Mouse (Mus musculus) gastrocnemius, postnatal 14 days (tissue): Measurements from ENCODE around the gene Gm17545. TPM values are rescaled to one million over a fixed set of nuclear protein-coding genes. Genes with fewer than 3 reads are reported as not detected.
"Not testable (repeated sequence)": the region's sequence is repeated elsewhere in the genome, so short reads cannot be mapped to it uniquely, and the experiment has no call there.

Experiments
- DNase-seq: peaks from one replicate; pipeline ENCODE4 v3.0.0; 2021; ENCODE audit warnings: mixed read lengths
- intact Hi-C: fragments of 180-260 bp; cut with DNase I; formaldehyde crosslinking; loops from one replicate; pipeline ENCODE4 v1.15.1; 2025; ENCODE audit warnings: low total_unique reads
- long read RNA-seq, 2 experiments: library from polyadenylated mRNA; stranded (forward); transcript quantifications; one replicate each; pipeline ENCODE4 v2.0.0; 2021
- total RNA-seq, 2 experiments: library from RNA; stranded (reverse); gene quantifications; 2 replicates each; pipeline ENCODE4 v1.2.3; 2021

Gm17545 gene
- not detected for total RNA-seq
- long read RNA-seq, experiment 1, result 0 reads
- long read RNA-seq, experiment 2, result 0 reads

DNA sequence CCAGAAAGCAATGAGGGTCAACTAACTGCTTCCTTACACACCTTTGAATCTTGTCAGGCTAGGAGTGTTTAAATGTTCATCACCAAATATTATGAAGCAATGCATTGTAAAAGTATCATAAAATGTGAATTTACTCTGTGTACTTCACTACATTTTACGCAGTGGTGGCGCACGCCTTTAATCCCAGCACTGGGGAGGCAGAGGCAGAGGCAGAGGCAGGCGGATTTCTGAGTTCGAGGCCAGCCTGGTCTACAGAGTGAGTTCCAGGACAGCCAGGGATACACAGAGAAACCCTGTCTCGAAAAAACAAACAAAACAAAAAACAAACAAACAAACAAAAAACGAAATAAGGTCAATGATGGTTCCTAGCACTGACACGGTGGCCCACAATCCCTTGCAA lies at the start of gene Gm17545:
Gene Gm17545, plus strand, starts transcription at position 301 of the 400 bp plus-strand sequence.
- intact Hi-C loops, DNase-seq: not testable (repeated sequence)

DNA sequence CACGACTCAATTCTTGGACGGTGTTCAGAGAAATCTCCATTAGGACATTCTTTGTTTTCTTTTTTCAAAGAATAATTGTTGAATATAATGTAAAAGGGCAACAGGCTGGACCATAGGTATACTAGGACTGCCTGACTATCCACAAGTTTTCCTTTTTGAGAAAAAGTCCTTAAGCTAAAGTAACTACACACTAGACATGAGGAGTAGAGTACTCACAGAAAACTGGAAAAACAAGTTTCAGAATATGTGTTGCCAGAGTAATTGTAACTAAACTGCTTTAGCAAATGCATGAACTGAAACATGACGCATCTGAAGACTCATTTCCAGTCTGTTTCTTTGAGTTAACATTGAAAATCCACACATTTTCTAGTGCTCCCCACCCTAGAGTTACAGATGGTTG lies 48.7 kb upstream of the Gm17545 start:
- intact Hi-C loops, result no loop called here

DNA sequence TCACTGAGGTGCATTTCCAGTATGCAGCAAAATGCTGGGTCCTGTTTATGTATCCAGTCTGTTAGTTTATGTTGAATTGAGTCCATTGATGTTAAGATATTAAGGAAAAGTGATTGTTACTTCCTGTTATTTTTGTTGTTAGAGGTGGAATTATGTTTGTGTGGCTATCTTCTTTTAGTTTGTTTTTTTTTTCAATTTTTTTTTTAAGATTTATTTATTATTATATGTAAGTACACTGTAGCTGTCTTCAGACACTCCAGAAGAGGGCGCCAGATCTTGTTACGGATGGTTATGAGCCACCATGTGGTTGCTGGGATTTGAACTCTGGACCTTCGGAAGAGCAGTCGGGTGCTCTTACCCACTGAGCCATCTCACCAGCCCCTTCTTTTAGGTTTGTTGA lies 46.5 kb upstream of the Gm17545 start:
- intact Hi-C loops, DNase-seq: not testable (repeated sequence)

More for the DNA sequence above, 48.7 kb upstream of the Gm17545 start:
- DNase-seq, result no peak

DNA sequence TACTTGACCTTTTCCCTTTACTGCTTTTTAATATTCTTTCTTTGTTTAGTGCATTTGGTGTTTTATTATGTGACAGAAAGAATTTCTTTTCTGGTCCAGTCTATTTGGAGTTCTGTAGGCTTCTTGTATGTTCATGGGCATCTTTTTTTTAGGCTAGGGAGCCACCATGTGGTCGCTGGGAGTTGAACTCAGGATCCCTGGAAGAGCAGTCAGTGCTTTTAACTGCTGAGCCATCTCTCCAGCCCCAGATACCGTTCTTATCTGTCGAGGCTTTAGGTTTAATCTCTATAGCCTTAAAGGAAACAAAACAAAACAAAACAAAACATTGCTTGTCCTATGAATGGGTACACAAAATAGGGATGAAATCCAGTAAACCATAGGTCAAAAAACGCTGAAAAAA lies 45.7 kb upstream of the Gm17545 start:
- intact Hi-C loops, result not testable (repeated sequence)

DNA sequence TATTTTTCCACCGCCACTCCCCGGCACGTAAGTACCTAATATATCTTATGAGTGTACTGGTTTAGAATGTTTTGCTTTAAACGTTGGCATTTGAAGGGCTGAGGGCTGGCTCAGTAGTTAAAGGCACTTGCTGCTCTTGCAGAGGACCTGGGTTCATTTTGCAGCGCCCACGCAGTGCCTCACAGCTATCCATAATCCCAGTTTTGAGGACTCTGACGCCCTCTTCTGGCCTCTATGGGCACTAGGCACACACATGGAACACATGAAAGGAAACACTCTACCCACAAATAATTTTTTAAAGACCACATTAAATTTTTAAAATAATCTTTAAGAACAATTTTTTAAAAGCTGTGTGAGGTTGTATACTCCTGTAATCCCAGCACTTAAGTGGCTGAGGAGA lies 44.6 kb upstream of the Gm17545 start:
- DNase-seq, result no peak
- intact Hi-C loops, result no loop called here

More for the DNA sequence above, 45.7 kb upstream of the Gm17545 start:
- DNase-seq, result not testable (repeated sequence)

DNA sequence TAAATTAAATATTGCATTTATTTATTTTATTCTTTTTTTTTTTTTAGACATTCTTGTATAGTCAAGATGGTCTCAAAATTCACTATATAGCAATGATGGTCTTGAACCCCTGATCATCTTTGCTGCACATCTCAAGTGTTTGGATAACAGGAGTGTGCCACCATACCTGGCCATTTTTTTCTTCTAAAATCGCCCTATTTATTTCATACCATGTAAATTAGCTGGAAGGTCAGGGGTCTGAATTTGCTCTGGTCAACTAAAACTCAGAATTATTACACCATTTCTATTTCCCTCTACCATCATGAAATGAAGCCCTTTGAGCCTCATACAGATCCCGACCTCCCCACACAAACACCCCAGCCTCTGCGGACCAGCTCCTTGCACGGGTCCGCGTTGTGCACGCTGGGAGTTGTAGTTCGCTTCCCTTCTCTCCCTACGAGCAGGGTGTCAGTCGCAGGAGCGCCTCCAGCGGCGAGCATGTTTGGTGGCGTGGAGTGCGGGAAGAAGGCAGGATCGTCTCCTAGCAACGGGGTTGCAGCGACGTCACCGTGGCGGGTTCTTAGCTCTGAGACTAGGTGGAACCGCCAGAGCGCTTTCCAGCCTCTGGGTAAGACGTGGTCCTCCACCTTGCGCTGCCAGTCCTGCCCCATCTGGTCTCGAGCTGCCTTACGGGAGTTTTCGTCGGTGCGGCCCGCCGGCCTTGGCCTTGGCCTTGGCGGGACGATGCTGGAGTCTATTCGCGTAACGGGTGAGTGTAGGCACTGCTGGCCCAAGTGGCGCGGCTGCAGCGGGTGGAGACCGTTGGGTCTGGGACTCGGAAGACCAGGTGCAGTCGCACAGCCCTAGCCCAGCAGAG lies 42.9 kb upstream of the Gm17545 start, which contains the start of gene 9530077C05Rik:
Gene 9530077C05Rik, plus strand, starts transcription at position 512 of the 856 bp plus-strand sequence.
- intact Hi-C loops, result no loop called here
- DNase-seq, result peak; percentile 96

DNA sequence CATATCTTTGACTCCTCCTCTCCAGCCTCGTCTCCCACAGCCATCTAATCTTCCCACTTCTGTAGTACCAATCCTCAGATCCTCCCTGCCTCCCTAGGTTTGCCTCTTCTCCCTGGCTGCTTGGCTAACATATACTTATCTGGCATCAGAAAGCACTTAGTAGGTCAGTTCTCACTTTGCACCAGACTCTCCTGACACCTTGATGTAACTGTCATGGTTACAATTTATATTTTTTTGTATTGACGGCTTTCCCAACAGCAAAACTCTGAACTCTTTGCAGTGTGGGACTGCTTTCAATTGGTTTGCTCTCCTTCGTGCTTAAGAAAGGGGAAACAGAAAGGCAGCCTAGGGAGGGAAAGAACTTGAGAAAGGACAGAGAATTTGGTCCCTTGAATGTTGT lies 37.9 kb upstream of the Gm17545 start:
- DNase-seq, result no peak
- intact Hi-C loops, result no loop called here

DNA sequence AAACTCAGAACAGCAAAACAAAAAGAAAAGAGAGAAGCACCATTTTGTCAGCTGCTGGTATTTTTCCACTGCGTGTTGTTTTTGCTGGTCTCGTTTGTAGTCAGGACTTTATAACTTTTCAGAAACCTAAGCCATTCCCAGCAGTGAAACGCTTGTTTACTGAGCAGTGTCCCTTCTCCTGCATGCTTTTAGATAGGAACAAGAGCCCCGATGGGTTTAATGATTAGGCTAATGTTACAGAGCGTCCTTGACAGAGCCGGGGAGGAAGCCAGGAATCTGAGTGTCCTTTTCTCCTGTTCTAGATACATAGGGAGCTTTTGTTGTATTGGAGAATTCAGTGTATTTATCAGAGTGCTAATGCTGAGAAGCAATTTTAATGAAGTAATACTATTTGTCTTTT lies 36.5 kb upstream of the Gm17545 start:
- no peak for DNase-seq

DNA sequence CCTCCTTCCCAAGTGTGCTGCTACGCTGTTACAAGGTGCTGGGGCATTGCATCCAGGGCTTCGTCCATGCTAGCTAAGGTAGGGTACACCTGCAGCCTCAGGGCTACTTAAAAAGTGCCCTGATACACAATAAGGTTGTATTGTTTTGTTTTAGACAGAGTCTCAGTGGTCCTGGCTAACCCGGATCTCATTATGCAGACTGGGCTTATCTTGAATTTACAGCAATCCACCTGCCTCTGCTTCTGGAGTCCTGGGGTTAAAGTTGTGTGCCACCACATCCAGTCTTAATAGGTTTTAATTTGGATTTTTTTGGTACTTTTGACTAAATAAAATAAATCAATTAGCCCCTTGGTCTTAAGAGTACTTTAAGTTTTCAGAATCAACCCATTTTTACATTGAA lies 34.2 kb upstream of the Gm17545 start:
- intact Hi-C loops, result no loop called here

More for the DNA sequence above, 36.5 kb upstream of the Gm17545 start:
- intact Hi-C loops, result no loop called here

DNA sequence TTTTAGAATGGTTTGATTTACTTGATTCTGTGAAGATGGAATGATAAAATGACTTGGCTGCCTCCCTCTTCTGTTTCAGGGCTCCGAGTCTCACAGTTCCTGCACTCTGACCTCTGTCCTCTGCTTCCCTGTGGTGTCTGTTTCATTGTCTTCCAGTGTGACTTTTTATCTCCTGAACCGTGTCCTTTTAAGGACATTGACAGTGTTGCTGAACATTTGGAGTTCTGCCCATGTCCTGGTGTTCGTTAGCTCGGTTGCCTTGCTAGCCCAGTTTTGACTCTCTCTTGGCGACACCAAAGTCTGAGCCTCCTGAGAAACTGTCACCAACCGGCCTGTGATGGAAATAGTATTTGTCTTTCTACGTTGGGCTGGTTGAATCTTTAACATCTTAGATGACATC lies 33.6 kb upstream of the Gm17545 start:
- intact Hi-C loops, result no loop called here
- no peak for DNase-seq

More for the DNA sequence above, 34.2 kb upstream of the Gm17545 start:
- DNase-seq, result no peak

DNA sequence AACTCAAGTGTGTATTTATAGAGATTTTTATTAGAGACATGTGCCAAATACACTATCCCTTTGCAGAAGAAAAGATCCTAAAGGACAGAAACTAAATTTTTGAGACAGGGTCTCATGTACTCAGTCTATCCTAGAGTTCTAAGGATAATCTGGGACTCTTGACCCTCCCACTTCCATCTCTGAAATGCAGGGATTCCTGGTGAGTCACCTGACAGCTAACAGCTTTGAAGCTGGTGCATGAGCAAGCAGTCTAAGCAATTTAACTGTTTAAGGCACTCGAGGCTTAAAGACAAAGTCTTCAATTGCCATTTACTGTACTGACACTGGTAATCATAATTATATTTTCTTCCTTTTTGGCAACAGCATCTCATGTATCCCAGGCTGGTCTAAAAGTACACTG lies 31.5 kb upstream of the Gm17545 start:
- DNase-seq, result no peak
- intact Hi-C loops, result no loop called here

DNA sequence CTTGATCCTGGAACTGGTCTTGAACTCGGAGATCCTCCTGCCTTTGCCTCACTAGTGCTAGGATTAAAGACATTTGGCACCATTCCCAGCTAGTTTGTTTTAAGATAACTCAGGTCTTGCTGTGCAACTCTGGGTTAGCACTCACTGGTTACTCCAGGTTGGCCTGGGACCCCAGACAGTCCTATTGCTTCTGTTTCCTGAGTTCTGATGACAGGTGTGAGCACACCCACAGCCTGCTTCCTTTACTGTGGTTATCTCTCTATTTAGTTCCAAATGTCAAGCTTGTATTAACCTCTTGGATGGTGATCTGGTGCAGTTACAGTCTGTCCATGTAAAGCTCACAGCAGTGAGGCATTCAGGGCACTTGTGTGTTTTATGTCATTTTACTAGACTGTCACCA lies 30.6 kb upstream of the Gm17545 start:
- intact Hi-C loops, result no loop called here
- no peak for DNase-seq

DNA sequence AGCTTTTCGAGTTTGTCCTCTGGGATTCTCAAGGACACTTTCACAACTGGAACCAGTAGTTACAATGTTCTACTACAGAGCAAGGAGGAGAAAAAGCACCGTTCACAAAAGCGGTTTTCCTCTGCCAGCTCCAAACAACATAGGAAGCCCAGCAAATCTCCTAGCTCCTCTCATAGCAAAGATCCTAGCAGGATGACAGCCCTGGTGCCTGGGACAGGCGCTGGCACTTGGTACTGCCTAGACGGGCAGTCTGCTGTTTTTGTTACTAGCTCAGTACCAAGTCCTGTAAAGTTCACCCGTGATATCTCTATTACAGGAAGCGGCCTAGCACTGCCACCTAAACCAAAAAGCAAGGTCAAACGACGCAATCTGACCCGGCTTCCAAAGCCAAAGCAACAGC lies 29.9 kb upstream of the Gm17545 start:
- intact Hi-C loops, result no loop called here
- no peak for DNase-seq

DNA sequence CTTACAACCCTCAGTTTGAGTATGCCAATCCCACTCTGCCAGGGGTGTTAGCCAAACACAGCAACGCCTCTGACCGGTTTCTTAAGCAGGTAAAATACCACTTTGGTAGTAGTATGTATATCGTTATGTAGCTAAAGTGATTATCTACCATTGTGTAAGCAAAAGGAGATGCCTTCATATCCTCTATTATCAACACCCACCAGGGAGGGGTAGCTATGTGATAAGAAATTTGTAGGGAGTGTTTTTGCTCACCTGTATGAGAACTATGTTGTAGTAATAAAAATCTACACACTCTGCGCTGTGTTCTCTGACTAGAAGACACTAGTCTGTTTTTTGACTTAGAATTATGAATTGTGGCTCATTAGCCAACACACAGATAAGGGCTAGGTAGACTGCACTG lies 29.4 kb upstream of the Gm17545 start:
- DNase-seq, result no peak
- intact Hi-C loops, result no loop called here

DNA sequence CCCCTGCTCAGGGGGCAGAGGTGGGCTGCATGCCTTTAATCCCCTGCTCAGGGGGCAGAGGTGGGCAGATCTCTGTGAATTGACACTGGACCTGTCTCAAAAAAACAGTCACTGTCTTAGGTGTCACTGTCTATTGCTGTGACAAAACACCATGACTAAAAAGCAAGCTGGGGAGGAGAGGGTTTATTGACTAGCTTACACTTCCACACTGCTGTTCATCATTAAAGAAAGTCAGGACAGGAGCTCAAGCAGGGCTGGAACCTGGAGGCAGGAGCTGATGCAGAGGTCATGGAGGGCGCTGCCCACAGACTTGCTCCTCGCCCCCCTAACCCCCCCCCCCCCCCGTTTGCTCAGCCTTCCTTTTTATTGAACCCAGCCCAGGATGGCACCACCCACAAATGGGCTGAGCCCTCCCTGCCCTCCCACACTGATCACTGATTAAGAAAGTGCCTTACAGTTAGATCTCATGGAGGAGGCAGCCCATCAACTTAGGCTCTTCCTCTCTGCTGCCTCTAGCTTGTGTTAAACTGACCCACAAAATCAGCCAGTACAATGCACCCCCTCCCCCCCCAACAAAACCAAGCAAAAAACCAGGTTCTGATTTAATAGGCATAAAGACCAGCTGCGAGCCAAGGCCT lies 25.9 kb upstream of the Gm17545 start:
- intact Hi-C loops, result no loop called here
- no peak for DNase-seq

DNA sequence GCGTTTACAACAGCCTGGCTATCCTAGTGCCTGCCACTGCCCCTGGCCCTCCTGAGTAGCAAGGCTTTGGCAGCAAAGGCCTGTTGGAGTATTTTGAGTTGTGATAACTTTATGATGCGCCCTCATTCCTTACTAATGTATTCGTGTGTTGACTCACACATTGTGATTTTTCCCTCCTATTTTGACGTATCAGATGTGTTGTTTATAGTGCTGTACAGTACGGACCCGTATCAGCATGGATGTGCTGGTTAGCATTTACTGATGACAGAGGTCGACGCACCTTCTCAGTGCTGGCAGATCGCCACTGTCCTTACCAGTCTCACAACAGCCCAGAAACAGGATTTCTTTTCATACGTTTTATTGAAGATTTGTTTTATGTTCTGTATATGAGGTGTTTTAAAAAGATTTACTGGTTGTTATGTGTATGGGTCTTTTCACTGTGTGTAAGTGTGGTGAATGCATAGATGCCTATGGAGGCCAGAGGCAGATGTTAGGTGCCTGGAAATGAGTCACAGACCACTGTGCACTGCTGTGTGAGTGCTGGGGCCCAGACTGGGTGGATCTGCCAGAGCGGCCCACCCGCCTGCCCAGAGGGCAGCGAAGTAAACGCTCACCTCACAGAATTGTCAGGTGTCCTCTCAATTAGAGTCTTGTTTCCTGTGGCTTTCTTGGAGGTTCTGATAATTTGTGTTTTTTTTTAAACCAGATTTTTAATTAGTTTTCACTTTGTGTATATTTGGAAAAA lies 25.3 kb upstream of the Gm17545 start:
- no peak for DNase-seq
- intact Hi-C loops, result no loop called here

DNA sequence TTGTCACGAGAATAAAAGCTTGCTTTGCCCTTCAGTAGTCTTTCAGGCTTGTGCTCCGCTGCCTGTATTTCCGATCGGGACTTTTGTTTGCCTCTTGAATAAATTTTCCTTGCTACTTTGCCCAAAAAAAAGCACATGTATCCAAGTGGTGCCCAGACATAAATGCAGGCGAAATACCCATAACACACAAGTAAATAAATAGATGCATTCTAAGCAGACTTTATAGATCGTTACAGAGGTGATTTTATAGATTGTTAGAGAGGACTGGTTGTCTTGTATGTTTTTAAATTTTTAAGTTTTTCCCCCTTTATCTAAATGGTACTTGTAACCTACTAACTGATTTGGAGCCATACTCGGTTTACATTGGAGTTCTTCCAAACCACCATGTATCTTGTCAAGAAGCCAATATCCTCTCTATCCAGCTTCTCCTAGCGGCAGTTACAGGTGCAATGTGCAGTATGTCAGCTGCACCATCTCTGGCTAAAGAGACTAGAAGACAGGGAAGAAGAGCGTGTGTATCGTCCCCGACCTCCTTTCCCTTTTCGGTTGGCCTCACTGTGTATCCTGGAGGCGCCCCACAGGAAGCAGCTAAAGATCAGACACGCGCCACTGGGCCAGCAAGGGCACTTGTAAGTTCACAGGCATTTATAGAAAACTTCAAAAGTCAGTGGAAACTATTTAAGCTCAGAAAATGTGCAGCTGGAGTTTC lies 24.4 kb upstream of the Gm17545 start:
- no peak for DNase-seq
- intact Hi-C loops, result no loop called here

DNA sequence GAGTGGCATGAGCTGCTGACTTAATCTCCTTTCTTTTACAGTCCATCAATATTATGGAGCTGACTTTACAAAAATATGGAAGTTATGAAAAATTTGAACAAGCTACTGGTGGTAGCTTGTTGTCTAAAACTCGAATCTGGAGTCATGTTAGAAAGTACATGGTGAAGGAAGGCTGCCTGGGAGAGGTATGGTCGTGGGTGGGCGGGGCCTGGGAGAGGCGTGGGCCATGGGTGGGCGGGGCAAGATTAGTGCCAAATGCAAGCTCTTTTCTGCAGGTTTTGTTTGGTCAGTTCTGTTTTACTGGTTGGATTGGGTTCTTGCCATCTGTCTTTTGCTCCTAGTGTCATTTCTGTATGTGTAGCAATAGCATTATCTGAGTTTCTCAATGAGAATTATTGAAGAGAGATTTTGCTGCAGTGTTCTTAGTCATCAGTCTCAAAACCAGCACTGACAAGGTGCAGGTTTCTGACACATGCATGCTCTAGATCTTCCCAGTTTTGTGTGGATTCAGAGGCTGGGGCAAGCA lies 23.7 kb upstream of the Gm17545 start:
- intact Hi-C loops, result no loop called here
- DNase-seq, result no peak

DNA sequence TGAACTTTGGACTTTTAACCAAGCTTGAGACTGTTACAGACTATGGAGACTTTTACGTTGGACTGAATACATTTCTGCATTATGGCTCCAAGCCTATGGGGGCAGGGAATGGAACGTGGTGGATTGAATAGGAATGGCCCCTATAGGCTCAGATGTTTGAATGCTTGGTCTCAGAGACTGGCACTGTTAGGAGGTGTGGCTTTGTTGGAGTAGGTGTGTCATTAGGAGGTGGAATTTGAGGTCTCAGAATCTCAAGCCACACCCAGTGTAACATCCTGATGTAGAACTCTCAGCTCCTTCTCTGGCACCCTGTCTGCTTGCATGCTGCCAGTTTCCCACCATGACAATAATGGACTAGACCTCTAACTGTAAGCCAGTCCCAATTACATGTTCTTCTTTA lies 20.9 kb upstream of the Gm17545 start:
- intact Hi-C loops, result no loop called here
- DNase-seq, result no peak
